Mouse (Mus musculus) erythroblast, embryonic 14.5 days (primary cell): ENCODE data around the gene Ostc.

Source experiments
- GATA1 ChIP-seq: IDR thresholded peaks from 2 replicates; pipeline ENCODE4 v1.6.1; 2012; ENCODE audit warnings: low read length, inconsistent platforms, mixed read lengths
- TAL1 ChIP-seq: IDR thresholded peaks from 3 replicates; pipeline ENCODE4 v1.6.1; 2012; ENCODE audit warnings: low read length, inconsistent platforms, mixed read lengths

DNA sequence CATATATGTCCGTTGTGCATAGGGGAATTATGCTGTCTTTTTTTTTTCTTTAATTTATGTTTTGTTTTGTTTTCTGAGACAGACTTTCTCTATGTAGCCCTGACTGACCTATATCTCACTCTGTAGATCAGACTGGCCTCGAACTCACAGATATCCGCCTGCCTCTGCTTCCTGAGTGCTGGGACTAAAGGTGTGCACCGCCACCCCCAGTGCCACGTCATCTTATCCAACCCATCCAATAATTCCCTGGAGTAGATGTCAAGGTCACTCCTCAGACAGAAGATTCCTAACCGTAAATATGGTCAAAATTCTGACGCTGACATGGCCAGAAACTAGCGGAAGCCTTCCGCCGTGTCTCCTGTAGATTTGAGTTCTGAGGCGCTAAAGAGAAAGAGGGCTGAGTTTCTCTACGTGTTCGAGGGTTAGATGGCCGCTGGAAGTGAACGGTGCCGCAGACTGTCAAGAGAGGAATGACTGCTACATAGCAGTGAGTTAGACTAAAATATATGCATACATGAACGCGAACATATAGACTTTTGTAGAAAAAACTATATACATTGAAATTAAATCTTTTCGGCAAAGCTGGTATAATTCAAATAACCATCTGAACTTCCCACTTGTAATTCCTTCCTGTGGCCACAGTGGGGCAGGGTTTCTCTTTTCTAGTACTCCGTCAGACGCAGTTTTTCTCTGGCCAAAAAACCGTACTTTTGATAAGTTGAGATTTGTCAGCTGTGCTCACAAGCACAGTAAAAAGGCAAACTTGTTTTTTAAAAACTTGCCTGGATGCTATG, 5.7 kb upstream of the Ostc start:
- no peak for TF ChIP-seq TAL1
- TF ChIP-seq GATA1 = no peak
